Mouse (Mus musculus): ENCODE results near the gene Pbld1.
A peak's percentile ranks its signal among the peaks of the same experiment; 100 is the strongest.

Pbld1 gene

DNA sequence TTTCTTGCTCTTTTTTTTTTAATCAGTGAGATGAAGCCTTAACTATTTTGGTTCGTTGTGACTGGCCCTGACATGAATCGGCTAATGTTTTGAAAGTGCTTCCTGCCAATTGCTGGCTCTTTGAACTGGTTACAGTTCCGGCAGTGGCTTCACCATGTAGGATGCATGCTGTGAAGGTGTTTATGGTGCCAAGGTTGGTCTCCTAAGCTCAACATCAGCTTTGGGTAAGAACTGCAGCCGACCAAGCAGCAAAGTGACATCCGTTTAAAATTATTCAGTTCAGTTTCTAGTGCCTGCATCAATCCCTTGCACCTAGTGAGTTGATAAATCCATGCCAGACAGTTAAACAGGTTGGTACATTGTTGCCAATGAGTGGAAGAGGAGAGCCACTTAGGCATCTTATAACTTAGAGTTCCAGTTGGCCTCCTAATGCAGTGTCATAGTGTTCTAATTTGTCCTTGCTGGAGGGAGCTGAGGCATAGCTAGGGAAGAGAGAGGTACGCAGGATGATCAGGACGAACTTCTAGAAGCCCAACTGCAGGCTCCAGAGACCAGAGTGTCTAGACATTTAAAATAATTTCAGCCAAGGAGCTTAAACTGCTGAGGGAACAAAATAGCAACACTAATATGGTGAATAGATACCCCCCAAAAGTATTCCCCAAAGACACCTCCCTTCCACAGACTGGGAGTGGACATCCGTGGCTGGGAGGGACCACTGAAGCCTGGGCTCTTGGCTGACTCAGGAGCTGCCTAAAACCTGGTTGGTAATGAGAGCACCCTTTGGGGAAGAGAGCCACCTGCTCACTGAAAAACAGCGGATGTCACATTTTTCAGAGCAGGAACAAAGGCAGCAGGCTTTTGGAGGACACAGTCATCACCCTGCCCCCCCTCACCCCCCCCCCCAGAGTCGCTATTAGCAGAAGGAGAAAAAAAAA, 32.9 kb downstream of the Pbld1 start:
- no peak for DNase-seq (ENCODE audit: low spot score)

DNA sequence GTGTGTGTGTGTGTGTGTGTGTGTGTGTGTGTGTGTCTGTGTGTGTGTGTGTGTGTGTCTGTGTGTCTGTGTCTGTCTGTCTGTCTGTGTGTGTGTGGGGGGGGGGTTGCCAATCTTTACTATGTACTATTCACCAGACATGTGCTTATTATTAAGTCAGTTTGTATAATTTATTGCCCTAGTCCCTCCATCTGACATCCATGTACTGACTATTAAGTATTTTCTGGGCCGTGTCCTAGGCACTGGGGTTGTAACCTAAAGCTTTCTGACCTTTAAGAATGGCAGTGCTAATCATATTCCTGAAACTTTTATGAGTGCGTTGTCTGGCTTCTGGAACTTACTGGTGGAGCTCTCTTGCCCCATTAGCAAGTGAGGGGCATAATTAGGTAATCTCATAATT, 36.8 kb downstream of the Pbld1 start:
- DNase-seq (ENCODE audit: low spot score): no peak

DNA sequence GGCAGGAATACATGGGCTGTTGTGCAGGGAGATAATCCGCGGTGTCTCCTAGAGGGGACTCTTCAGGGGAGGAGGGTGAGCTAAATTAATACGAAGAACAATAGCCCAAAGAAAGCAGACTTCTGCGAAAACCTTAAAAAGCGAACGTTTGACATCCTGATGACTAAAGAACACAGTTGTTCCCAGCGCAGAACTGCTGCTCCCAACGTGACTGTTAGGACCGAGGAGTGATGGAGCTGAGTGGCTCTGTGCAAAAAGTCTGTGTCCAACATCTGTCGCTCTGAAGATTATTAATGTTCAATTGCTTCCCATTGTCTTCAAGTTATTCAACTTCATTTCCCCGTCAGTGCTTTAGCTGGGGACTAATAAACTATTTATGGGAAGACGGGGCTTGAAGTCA, 38.2 kb downstream of the Pbld1 start:
- DNase-seq (ENCODE audit: low spot score): no peak

DNA sequence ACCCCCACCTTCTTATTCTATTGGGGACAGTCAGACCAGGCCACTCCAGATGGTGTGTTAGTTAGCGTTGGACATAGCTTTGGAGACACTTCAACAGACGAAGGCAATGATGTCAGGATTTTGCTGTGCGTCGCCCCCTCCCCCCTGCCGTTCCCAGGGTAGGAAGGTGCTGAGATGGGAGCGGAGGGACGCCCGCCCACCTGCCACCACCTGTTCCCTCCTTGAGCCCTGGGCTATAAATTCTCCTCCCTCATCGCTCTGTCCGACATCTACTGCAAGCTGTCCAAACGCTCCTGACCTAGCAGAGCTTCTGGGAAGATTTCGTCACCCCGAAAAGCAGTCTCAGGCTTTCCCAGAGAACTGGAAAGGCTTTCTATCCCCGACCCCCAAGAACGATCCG, 39.6 kb downstream of the Pbld1 start, which contains the start of gene Atoh7:
Gene Atoh7, plus strand, starts transcription at position 131 of the 400 bp plus-strand sequence.
- DNase-seq (ENCODE audit: low spot score): no peak

DNA sequence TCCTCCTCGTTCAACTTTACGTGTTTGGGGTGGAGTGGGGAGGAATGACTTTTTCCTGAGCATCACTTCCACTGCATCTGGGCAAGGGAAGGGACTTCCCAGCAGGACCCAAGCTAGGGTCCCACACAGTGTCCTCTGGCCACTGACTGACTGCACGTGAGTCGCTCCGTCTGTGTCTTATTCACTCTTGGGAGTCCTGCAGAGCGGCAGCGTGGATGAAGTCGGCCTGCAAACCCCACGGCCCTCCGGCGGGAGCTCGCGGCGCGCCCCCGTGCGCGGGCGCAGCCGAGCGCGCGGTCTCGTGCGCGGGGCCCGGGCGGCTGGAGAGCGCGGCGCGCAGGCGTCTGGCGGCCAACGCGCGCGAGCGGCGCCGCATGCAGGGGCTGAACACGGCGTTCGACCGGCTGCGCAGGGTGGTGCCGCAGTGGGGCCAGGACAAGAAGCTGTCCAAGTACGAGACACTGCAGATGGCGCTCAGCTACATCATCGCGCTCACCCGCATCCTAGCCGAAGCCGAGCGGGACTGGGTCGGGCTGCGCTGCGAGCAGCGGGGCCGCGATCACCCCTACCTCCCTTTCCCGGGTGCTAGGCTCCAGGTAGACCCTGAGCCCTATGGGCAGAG, 40.1 kb downstream of the Pbld1 start:
- peak; percentile 58 for DNase-seq (ENCODE audit: low spot score)

DNA sequence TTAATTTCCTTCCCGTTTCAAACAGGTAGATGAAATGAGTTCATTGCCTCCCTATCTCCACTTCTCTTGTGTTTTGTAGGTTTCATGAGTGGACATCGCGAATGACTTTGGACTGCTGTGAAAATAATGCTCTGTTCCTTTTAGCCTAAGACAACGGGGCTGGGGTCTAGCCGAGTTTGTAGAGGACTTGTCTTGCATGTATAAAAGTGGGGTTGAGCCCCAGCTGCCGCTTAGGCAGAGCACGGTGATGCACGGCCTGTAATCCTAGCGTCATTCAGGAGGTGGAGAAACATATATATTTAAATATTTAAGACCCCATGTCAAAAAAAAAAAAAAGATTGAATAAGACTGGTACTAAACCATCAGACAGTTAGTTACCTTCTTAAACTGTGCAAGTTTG, 40.7 kb downstream of the Pbld1 start:
- DNase-seq (ENCODE audit: low spot score): no peak

DNA sequence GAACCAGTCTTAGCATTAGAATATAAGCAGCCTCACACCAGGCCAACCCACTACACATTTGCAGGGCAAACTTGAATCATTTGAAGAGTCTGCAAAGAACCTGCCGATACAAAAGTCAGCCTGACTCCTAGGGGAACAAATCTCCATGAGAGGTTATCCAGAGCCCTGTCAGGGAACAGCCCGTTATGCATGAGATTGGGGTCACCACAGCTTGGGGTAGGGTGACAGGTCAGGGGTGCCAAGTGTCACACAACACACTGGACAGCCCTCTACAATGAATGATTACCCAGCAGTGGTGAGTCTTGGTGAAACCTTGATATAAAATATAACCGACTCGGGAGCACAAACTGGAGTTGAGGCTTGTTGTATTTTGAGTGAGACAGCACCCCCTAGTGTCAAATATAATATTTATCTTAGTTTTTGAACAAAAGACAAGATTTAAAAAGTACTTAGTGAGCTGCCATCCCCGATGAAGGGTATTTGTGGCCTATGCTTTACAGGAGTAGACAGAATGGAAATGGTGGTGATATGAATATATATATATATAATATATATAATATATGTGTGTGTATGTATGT, 53.2 kb downstream of the Pbld1 start:
- DNase-seq (ENCODE audit: low spot score): no peak

DNA sequence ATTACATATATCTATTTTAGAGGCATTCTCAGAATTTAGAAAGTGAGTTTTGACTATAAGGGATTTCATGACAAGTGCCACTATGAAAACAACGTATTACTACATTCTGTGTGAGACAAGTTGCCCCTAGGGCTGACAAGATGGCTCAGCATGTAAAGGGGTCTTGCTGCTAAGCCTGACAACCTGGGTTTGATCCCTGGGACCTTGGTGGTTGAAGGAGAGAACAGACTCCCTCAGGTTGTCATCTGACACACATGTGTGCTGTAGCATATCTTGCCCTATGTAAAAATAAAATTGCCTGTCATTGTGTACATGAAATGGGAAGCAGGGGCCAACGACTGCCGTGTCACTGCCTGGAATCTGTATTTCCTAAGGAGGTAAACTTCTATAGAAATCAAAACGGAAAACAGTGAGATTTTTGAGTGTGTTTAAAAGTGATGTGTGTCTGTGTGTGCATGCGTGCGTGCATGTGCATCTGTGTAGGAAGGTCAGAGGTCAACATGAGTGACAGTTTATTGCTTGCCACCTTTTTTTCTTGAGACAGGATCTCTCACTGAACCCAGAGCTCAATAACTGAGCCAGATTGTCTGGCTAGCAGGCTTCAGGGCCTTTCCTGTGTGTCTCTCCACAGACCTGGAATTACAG, 53.9 kb downstream of the Pbld1 start:
- DNase-seq (ENCODE audit: low spot score): no peak

DNA sequence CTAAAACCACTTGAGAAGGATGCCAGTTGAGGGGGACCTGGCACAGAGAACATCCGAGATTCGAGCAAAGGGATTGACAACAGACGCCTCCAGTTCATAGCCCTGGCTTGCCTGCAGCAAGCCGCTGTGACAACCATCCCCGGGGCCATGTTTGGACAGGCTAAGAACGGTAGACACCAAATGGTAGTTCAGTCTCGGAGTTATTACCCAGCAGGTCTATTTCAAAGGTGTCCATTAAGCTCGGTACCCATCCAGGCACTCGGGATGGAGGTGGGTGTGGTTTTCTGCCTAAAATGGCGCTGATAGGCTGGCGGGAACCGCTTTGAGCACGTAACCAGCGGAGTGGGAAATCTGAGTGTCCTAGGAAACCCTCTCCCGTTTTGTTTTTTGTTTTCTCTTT, 55.9 kb downstream of the Pbld1 start:
- DNase-seq (ENCODE audit: low spot score): no peak

DNA sequence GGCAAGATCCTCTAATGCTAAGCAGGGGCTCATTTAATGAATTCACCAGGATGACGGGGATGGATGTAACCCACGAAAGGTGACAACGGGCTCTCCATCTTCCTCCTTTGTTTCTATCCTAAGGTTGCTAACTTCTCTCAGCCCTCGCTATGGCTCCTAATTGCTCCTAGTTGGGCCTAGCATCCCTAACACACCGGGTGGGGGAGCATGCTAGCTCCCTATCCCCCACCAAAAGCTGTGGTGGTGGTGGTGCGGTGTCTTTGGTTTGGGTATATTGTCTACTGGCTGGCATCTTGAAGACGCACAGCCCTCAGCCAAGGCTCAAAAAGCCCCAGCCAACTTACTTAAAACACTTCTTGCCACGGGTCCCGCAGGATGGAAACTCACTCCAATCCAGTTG, 56.4 kb downstream of the Pbld1 start:
- no peak for DNase-seq (ENCODE audit: low spot score)

DNA sequence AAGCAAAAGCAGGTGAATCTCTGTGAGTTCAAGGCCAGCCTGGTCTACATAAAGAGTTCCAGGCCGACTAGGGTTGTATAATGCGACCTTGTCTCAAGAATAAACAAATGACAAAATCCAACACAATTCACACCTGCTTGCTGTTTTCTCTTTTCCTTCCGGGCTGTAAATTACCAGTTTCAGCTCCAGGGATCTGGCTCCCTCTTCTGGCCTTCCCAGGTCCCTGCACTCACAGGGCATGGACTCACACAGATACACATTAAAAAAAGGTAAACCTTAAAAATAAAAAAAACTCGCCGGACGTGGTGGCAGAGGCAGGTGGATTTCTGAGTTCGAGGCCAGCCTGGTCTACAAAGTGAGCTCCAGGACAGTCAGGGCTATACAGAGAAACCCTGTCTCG, 57.6 kb downstream of the Pbld1 start:
- DNase-seq (ENCODE audit: low spot score): no peak

DNA sequence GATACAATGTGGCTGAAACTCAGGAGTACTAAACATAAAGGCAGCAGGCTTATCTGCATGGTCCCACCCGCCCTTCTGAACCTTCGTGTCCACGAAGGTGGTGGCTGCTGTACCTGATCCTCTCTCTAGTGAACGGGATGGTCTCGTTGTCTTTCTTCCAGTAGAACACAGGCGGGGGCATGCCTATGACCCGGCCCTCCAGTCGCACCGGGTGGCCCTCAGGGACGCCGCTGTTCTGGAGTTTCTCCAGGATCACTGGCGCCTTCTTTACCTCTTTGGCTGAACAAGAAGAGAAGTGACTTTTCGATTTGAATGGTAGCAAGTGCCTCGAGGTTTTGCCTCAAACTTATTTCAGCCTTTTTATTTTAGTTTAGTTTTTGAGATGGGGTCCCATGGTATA, 60.0 kb downstream of the Pbld1 start:
- DNase-seq (ENCODE audit: low spot score): no peak

DNA sequence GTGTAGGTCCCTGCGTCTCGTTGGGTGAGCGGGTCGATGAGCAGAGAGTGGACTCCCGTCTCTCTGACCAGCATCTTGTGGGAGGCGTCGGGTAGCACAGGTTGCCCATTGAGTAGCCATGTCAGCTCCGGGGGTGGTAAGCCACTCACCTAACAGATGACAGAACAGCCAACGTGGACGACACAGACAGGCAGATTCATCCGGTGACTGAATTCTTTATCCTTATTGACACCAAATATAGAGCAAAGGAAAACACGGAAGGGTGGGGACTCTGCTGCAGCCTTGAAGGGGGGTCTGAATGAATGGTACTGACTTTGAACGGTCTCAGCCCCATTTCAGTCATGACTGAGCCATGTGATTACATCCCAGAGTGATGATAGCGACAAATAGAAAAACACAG, 62.0 kb downstream of the Pbld1 start:
- DNase-seq (ENCODE audit: low spot score): no peak

DNA sequence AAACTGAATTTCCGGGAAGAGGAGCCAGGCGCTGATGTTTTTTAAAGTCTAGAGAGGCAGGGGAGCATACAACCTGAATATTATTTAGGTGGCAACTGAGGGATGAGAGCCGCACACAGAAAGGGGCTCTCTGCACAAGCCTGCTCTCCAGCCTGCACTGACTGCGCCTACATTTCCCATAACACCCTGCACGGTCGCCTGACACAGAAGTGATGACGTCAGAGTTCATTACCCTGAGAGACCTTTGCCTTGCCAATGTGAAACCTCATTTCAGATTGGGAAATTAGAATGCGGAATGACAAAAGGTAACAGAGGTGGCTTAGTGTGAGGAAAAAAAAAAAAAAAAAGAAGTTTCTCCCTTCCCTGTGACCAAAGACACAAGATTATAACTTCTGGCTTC, 62.6 kb downstream of the Pbld1 start:
- DNase-seq (ENCODE audit: low spot score): no peak

DNA sequence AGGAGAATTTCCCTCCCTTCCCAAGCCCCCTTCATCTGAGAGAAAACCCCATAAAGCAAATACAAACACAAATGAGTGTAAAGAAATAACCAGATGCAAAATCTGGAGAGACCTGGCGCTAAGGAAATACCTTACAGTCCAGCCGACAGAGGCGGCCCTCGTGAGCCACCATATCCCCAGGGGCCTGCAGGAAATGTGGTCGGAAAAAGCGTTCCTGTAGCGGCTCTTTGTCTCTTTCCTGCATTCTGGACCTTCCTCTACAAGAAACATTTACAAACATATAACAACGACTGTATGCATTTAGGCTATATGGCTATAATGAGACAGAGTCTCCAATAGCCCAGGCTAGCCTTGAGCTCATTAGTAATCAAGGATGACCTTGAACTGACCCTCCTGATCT, 63.2 kb downstream of the Pbld1 start:
- DNase-seq (ENCODE audit: low spot score): no peak

DNA sequence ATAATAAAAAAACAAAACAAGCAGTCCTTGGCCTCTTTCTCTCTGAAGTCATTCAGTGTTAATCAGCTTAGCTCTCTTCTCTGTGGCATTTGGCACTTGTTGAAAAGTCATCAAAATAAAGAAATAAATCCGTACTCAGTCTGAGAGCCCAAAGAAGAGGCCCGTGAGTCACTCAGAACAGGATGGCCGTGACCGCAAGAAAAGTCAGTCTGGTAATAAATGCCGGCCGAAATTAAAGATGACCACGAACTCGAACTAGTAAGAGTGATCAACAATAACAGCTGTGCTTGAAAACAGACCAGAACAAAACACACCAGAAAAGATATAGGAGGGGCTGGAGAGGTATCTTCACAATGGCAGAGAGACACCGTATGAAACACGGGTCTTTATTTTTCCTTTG, 64.1 kb downstream of the Pbld1 start:
- no peak for DNase-seq (ENCODE audit: low spot score)

DNA sequence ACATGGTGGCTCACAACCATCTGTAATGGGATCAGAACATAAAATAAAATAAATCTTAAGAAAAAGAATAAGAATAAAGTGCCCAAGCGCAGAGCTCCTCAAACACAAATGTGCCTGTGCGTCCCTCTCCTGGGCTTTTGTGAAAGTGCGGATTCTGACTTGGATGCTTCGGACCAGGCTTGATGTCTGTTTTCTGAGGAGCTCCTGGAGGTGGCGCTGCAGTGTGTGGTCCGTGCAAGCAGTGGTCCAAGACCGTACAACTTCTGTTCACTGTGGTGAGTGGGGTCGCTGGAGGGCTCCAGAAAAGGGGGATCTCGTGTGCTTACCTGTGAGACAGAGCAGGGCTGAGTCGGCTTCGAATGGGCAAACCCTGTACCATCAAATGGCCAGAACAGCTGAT, 65.4 kb downstream of the Pbld1 start:
- DNase-seq (ENCODE audit: low spot score): no peak

DNA sequence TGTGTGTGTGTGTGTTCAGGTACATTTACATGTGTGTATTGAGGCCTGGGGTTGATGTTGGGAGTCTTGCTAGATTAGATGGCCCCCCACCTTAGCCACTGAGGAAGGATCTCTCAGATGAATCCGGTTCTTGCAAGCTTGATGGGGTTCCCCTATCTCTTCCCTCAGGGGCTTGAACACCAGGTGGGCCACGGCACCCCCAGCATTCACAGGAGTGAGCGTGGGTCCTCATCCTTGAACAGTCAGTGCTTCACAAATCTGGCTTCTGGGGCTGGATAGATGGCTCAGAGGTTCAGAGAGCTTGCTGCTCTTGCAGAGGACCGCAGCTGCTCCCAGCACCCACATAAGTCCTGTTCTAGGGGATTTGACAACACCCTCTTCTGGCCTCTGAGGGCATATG, 66.2 kb downstream of the Pbld1 start:
- DNase-seq (ENCODE audit: low spot score): no peak

DNA sequence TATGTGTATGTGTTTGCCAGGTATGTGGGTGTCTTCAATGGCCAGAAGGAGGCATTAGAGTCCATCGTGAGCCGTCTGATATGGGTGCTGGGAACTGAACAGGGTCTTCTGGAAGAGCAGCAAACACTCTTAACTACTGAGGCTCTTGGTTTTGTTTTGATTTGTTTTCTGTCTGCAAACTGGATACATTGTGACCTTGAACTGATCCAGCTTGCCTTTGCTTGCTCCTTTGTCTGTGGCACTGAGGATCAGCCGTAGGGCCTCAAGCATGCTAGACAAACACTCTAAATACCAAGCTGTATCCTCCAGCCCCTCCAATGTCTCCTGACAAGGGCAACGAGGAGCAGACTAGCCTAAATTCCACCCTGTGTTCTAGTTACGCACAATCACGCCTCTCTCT, 67.2 kb downstream of the Pbld1 start:
- no peak for DNase-seq (ENCODE audit: low spot score)

All from testis, postnatal 14 days (tissue).